Mouse (Mus musculus) G1E (cell line): ENCODE results near the gene Lrmda.

Experiments
- CTCF ChIP-seq: IDR thresholded peaks from 2 replicates; pipeline ENCODE4 v1.5.1; 2012; ENCODE audit warnings: low read depth, low read length, inconsistent platforms, mixed read lengths
- GATA1 ChIP-seq: IDR thresholded peaks from 2 replicates; pipeline ENCODE4 v1.6.1; 2012; ENCODE audit warnings: borderline replicate concordance, low read length, inconsistent platforms, mixed read lengths
- POLR2AphosphoS5 ChIP-seq: IDR thresholded peaks from 2 replicates; pipeline ENCODE4 v1.6.1; 2012; ENCODE audit warnings: low read depth, low read length, inconsistent platforms; ENCODE audit not compliant: insufficient replicate concordance
- TAL1 ChIP-seq: conservative IDR thresholded peaks from 2 replicates; pipeline ENCODE4 v1.6.1; 2012; ENCODE audit warnings: low read depth, low read length, inconsistent platforms, mixed read lengths

DNA sequence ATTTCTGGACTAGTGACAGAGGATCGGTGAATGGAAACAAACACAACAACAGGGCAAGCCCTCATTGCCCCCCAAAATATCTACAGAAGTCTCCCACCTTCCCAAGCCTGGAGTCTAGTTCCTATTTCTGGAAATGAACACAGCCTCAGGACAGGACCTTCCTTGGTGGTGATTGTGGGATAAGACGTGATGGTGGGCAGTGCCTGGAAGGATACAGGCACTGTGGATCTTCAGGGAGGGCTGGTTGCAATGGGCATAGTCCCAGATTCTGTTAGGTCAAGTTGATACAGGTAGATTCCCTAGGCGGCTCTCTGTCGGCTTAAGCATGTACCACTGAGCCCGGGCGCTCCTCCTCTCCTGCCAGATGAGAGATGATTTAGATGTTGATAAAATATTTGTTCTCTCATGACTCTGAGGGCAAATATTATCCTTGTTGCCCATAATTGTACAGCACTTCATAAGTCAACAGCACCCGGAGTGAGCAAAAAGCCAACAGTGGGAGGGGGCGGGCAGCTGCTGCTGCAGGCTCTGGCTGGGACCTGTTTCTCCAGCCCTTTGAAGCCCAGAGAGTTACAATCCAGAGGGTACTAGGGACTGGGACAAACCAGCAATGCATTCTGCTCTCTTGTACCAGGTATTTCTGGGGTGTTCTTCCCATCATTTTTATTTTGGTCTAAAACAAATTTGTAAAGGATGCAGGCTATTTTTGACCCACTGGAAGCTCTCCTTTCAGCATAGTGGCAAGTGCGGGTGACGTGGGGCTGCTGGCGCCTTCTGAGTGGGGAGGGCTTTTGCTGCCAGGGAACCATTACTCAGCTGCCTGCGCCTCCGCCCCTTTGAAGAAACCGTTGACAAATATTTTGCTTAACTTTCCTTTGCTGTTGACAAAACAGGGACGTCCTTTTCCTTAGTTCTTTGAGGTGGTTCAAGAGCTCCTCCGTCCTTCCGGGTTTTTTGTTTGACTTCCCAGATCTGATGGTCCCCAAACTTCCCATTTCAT is 630.8 kb downstream of the Lrmda start:
- TF ChIP-seq CTCF (no peak), GATA1 (no peak), TAL1 (no peak), POLR2AphosphoS5 (no peak)
